Mouse (Mus musculus): ENCODE measurements around the gene Zfhx3.

Gene Zfhx3

DNA sequence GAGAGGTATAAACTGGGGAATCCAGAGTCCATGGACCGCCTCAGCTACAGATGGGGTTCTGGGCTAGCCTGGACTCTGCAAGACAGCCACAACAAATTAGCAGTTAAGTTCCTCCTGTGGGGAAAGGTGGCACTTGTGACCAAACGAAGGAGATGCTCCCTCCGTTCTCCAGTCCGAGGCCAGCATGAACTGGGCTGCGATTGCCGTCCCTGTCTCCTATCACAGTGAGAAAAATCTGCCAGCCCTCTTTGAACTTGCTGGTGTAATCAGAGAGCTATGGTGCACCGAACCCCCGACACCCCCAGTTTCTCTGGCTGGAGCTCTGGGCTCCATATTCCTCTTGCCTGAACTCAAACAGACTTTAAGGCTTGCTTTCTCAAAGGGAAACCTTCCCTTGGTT lies 945.4 kb downstream of the Zfhx3 start:
- in situ Hi-C loops (cut with MboI, MseI) = loop anchor here (25.0 kb wide), 1 partner anchor 1601 kb away; the partner anchor contains the start of gene Nfat5

DNA sequence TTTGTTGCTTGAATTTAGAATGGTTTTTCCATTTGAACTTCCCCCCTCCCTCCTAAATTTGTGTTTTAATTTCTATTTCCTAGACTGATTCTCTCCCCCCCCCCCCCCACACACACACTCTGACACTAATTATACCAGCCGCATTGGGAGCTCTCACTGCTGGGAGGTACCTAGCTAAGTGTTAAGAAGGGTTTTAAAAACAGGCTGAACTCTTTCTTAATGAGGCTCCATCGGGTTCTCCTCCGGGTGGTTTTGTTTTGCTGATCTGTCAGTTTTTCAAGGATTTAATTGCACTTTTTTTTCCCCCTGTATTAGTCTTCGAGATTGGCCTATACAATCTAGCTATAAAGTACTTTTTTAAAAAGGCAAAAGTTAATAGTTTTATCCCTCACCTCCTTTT lies 946.5 kb downstream of the Zfhx3 start:
- in situ Hi-C loops (cut with MboI, MseI) = loop anchor here (25.0 kb wide), 1 partner anchor 1602 kb away; the partner anchor contains the start of gene Nfat5

DNA sequence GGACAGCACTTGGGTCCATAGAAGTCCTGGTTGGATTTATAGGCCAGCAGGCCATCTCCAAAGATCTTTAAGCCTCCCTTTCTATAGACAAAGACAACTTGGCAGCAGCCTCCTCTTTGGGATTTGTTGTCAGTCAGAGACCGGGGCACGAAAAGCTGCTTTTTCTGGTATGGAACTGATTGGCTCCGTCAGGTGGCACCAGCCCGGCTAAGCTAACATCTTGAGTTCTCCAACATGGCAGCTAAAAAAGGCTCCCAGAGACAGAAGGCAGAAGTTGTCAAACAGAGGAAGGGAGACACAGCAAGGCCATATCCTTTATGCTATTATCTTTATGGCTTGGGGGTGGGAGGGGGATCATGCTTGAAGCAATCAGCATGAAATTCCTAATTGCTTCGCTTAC lies 947.0 kb downstream of the Zfhx3 start:
- in situ Hi-C loops (cut with MboI, MseI) = loop anchor here (25.0 kb wide), 1 partner anchor 1602 kb away; the partner anchor contains the start of gene Nfat5

DNA sequence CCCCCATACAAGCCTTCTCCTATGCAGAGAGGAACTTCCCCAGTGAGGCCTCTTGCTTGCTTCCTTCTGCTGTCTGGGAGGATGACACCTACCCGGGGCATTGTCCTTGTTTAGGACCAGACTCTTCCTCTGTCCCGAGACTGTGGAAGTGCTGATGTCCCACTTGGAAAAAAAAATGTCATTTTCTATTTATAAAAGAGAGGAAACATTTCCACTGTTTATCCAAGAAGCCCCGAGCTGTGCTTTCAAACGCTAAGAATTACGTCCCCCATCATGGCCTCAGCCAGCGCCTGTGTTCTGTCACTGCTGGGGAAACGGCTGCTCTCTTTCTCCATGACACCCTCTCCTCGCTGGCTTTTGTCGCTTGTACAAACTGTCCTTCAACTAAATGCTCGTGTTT lies 951.8 kb downstream of the Zfhx3 start:
- in situ Hi-C loops (cut with MboI, MseI) = loop anchor here (25.0 kb wide), 1 partner anchor 1607 kb away; the partner anchor contains the start of gene Nfat5

DNA sequence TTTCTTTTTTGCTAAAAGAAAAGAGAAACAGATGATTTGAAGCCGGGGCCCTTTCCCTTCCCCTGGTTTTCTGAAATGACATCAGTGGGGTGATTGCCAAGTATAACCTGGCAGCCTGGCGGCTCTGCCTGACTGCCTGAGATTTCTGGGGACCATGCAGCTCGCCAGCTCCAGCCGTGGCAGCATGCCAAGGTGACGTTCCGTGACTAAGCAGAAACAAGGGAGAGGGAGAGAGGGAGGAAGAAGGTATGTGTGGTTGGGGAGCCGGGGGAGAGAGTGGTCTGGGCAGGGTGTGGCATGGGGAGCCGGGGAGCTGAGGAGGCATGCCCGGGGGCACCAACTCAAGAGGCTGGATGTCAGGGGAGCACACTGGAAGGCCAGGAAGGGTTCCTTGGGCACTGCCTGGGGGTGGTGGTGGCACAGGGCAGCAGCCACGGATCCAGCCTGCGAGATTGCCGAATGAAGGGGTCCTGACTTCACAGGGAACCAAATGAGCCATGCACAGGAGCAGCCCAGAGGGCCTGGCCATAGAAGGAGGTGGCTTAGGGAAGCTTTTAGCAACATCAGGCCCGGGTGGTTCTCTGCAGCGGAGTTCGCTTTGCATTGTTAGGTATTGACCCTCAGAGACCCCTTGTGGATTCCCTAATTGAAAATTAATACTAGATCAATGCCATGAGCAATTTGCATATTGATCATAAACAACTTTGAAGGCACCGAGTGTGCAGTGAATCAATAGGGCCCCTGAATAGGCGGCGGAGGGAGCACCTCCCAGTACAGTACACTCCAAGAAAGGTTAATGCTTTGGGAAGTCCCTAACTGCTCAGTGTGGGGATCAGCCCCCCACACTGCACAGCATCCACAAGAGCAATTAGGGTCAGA lies 954.3 kb downstream of the Zfhx3 start:
- in situ Hi-C loops (cut with MboI, MseI) = loop anchor here (25.0 kb wide), 1 partner anchor 1609 kb away; the partner anchor contains the start of gene Nfat5

DNA sequence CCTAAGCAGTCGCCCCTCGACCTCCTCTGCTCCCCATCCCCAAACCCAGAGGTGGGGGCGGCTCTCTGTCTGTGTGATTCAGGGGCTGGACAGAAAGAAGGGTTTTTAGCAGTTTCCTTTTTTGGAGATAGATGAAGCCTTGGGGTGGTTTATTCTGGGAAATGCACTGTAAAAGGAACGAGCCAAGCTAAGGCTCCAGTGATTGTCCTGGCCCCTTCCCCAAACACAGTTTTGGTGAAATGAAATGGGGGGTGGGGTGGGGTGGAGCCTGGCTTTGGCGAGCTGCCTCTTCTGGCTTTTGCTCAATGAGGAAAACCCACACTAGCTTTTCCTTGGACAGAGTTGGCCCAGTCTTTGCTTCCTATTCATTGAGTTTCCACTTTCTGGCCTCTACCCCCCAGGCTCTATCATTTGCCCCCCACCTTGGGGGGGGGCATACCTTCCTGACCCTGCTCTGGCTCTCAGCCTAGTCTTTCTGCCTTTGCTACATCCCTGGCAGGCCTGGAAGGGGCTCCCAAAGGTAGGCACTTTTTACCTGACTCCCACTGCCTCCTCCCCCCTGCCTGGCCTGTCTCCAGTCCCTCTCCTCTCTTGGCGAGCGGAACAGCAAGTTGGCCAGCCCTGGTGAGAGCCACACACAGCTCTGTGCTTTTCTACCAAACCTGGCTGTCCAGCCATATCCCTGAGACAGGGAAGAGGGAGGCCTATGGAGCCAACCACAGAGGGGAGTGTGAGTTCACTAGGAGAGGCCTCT lies 955.1 kb downstream of the Zfhx3 start:
- in situ Hi-C loops (cut with MboI, MseI) = loop anchor here (25.0 kb wide), 1 partner anchor 1610 kb away; the partner anchor contains the start of gene Nfat5

DNA sequence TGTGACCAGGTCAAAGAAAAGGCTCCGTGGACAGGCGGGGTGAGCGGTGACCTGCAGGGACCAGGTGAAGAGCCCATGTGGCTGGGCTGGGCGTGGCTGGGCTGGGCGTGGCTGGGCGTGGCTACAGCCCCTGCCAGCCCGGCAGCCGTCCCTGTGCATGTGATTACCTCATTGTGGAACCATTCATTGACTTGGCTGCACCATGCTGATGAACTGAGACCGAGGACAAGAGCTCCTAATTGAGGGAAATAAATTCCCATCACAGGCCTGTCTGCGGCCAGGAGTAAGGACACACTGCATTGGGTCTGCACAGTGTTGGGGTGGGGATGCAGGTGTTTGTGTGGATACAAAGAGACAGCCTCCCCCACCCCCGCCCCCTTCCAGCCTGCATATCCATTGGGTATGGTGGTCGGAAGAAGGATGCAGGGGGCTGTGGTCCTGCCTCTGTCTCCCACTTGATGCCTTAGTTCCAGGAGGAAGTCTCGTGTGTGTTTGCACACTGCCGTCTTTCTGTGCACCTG lies 956.9 kb downstream of the Zfhx3 start:
- in situ Hi-C loops (cut with MboI, MseI) = loop anchor here (25.0 kb wide), 1 partner anchor 1612 kb away; the partner anchor contains the start of gene Nfat5

DNA sequence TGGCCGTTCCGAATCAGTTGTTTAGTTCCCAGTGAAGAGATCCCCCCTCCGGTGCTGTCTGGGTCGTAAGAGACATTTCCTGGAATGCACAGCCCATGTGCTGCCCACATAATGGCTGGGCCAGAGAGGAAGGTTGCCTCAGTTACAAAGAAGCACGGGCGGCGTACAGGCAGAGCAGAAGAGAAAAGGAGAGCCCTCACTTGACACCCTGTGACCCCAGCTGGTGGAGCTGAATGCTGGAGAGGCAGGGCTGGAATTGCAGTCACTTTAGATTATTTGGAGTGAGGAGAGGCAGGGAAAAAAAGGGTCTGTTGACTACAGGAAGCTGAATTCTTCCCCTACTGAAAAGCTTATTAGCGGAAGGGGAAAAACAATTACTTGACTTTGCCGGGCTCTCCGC lies 958.1 kb downstream of the Zfhx3 start:
- in situ Hi-C loops (cut with MboI, MseI) = no loop called here

DNA sequence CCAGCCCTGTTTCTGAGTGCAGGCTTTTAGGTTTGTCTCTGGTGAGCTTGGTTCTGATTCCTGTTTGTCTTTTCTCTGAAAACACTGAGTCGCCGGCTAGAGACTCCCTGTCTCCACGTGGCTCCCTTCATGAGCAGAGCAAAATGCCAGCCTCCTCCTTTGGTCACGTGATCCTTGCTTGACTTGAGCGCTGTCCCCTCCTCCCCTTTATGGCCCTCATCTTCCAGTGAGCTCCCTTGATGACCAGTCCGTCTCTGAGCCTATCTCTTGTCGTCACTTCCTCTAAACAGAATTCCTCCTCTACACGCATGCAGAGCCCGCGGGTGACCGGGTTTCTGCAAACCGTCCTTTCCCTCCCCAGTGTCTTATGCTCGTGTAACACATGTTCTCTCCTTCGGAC lies 958.8 kb downstream of the Zfhx3 start:
- in situ Hi-C loops (cut with MboI, MseI) = no loop called here

DNA sequence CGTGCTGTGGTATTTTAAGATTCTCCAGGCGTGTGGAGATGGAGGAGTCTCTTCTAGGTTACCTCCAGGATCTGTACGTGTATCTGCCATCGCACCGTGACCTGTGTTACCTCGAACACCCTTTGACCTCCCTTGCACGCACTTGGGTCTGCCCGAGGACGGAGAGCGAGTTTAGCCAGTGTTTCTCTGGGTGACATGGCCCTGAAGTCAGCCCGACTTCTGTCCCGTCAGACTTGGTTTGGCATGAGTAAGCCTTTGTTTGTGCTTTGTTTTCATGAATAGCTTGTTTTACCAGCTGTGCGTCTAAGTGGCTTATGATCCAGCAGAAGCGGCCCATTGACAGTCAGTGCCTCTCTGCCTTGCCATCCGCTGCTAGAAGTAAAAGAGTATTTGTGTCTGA lies 961.1 kb downstream of the Zfhx3 start:
- in situ Hi-C loops (cut with MboI, MseI) = no loop called here

DNA sequence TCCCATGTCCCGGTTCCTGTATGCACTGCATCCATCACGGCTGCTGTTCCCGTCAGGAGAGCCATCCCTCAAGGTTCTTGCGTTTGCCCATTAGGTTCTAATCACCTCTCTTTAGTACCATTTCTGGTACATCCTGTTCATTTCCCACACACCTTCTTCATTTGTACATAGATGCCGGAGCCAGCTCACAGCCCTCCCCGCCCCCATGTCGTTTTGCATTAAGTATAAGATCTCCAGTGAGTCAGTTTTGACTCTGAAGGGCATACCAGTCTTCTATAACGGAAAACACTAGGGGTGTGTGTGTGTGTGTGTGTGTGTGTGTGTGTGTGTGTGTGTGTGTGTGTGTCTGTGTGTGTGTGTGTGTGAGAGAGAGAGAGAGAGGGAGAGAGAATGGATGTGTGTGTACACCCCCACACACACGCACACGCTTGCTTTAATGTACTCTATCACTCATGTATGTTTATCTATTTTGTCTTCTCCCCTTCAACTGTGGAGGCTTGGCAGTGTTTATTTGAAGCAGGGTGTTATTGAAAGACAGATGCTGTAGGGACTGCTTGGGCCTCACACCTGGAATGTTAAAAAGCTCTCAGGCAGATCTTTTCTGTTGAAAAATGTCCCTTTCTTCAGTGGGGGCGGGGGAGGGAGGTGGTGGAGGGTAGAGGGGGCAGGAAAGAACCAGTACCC lies 962.0 kb downstream of the Zfhx3 start:
- in situ Hi-C loops (cut with MboI, MseI) = no loop called here

DNA sequence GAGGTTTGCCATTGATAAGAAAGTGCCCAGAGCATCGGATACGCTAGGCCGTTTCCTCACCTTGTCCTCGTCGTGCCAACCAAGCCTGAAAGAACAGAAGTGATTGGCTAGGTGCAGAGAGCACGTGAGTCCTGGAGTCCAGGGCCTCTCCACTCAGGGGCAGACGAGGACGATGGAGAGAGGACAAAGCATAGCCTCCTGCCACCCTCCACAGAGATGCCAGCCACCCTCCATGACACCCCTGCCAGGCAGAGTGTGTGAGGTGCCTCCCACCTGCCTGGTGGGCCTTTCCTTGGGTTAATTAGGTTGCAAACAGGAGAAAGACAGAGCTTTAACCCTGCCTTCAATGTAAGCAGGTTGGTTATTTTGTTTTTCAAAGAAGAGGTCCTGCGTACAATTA lies 965.6 kb downstream of the Zfhx3 start:
- in situ Hi-C loops (cut with MboI, MseI) = no loop called here

DNA sequence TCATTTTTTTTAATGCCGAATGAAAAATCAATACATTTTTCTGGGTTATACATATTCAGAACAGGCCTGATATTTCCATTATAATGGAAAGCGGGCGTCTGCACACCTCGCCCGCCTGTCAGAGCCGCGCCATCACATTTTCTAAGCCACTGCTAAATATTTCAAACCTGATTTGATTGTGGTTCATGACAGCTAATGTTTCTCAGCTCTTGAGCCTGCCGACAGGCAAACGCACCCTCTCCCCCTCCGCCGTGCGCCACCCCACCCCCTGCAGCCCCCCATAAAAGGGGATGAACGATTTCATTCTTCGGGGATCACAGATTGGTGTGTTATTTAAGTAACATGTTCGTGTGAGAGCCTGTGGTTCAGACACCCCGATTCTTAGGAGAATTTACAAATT lies 966.1 kb downstream of the Zfhx3 start:
- in situ Hi-C loops (cut with MboI, MseI) = no loop called here

DNA sequence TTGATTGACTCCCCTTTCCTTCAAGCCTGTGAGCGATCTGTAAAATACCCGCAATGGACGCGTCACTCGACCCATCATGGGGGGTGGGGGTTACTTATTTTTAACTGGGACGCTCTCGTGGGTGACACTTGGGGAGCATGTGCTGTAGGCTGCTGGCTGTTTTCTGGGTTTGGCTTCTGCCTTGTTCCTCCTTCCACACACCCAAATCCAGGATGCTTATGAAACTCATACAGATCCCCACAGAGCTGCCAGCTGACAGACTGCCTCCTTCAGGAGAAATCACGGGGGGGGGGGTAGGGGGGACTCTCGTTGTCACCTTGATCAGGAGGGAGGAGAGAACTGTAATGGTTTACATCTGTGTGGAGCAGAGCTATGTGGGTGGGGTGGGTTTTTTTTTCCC lies 966.6 kb downstream of the Zfhx3 start:
- in situ Hi-C loops (cut with MboI, MseI) = no loop called here

DNA sequence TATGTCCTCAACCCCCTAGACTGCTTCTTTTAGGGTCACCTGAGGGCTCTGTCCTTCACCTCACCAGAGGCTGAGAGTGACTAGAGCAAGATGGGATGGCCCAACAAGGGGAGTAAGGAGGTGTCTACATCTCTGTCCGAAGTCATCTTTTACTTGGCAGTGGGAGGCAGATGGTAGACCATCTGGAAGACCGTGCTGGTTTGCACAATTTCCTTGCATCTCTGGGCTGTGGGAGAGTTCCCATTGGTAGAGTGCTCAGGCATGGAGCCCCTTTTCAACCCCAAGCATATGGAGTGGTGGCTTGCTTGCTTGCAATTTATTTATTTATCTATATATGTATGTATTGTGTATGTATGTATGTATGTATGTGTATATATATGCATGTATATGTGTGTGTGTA lies 967.0 kb downstream of the Zfhx3 start:
- in situ Hi-C loops (cut with MboI, MseI) = no loop called here

DNA sequence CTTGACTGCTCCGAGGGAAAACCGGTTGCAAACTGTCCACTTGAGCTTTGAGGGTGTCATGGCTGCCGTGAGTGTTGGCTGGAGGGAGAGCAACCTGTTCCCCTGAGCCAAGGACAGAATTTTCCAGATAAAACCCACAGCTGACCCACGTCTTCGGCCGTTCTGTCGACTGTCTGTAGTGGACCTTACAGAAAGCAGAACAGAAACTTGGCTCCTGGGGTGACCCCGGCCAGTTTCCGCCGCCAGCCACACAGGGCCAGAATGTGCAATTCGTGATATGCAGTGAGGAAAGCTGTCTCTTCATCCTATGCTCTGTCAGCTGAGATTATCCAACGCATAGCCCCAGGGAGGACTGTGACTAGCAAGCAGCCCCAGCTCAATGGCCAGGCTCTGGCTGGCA lies 968.4 kb downstream of the Zfhx3 start:
- in situ Hi-C loops (cut with MboI, MseI) = no loop called here

DNA sequence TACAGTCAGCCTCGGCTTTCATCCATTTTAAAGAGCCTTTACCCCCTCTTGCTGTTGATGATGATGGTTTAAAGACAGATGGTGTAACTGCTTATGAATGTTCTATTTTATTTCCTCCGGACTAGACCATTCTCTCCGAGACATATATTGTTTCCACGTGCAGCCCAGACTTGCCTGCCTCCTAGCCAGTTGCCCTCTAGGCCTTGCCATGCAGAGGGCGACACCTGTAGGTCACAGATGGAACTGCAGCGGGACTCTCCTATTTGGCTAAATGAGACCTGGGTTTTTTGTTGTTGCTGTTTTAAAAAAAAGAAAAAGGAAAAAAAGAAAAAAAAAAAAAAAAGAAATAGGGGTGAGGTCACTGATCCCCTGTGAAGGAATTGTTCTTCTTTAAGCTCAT lies 969.1 kb downstream of the Zfhx3 start:
- in situ Hi-C loops (cut with MboI, MseI) = no loop called here

DNA sequence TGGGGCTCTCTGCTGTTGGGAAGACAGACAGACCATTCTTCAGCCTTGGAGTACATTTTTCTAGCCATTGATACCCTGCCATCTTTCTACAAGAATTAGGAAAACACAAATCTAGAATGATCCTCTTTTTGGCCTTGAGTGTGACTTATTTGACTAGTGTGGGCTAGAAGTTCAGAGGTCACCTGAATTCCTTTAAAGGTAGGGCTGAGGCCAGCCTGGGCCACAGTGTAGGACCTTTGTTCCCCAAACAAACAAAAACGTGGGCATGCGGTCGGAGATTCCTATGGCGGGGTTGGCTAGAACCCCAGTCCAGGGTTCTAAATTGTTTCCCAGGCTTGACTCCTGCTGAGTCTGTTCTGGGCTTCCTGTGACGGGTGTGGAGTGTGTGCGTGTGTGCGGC lies 970.6 kb downstream of the Zfhx3 start:
- in situ Hi-C loops (cut with MboI, MseI) = no loop called here

DNA sequence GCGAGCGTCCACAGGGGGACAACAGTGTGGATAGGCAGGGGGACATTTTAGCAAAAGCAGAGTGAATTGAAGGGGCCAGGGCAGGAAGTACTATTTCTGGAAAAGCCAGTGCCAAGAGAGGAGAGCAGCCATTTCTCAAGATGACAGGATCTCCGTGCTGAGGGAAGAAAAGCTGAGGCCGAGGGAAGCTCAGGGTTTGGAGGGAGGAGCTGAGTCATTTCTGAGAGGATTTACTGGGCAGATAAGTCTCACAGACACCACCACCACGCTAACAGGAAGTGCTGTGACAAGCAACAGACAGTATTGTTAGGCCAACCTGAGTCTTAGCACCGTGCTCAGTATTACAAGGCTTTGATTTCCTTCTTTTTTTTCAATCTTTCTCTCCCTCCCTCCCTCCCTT lies 973.0 kb downstream of the Zfhx3 start:
- in situ Hi-C loops (cut with MboI, MseI) = no loop called here

DNA sequence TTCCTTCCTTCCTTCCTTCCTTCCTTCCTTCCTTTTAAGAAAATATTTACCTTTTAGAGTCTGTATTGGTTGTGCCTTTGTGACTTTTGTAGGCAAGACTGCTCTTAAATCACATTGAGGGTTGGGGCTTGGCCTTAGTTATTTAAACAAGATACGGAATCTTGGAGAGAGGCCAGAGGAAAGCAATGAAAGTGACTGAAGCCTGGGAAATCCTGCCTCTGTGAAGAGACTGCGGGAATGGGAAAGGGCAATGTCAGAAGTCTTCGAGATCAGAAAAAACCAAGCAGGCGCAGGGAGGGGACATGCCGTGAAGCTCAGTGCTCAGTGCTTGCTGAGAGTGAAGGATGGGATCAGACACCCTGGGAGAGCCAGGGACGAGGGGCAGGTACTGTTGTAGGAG lies 973.4 kb downstream of the Zfhx3 start:
- in situ Hi-C loops (cut with MboI, MseI) = no loop called here

DNA sequence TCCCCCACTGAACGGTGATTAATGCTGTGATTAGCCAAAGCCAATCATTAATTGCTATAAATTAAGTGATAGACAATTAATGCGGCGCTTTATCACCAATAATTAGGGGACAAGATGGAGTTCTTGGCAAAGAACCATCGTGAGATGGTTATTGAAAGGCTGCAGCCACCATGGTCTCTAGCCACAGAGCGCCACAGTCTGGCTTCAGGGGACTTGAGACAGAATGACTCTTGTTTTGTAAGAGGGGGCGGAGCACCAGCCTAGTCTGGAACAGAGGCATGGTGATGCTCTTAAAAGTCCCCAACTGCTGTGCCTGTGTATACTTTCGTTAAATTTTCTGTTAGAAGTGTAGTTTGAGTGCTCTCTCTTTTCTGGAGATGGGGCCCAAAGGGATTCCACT lies 977.7 kb downstream of the Zfhx3 start:
- in situ Hi-C loops (cut with MboI, MseI) = no loop called here

DNA sequence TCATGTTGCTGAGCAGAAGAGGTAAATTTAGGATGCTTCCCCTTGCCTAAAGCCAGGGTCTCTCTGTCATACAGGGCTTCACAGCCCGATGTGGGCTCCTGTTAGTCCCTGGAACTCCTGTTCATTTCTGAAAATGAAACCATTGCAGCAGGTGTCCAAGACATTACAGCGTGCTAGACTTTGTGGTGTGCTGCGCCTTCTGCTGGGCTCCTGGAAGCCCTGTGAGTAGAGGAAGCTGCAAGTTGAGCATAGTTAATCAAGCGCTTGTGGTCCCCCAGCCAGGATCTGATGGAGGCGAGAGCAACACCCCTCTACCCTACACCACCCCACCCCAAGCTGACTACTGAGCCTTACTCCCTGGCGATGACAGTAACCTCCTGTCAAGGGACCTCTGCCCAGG lies 980.7 kb downstream of the Zfhx3 start:
- in situ Hi-C loops (cut with MboI, MseI) = no loop called here

Data from T-helper 1 cell (primary cell).